Mouse (Mus musculus) myocyte (in vitro differentiated cells): ENCODE measurements around the gene Nsun2. TPM values are rescaled to one million over a fixed set of nuclear protein-coding genes. Genes with fewer than 3 reads are reported as not detected.
A peak's percentile ranks its signal among the peaks of the same experiment; 100 is the strongest.

ENCODE experiments used
- H3K27me3 ChIP-seq: one replicate; pipeline ENCODE4 v1.6.1; 2011; ENCODE audit not compliant: control insufficient read depth, insufficient read depth, insufficient read length
- H3K36me3 ChIP-seq: one replicate; pipeline ENCODE4 v1.6.1; 2011; ENCODE audit not compliant: control insufficient read depth, insufficient read depth
- H3K4me2 ChIP-seq: one replicate; pipeline ENCODE4 v1.6.1; 2011; ENCODE audit warnings: low read depth, control low read depth
- H3K4me3 ChIP-seq: one replicate; pipeline ENCODE4 v1.5.1; 2011; ENCODE audit warnings: mild to moderate bottlenecking, control low read depth, moderate library complexity
- H3K79me2 ChIP-seq: one replicate; pipeline ENCODE4 v1.6.1; 2011; ENCODE audit not compliant: control insufficient read depth, insufficient read depth
- H3ac ChIP-seq: one replicate; pipeline ENCODE4 v1.6.1; 2011; ENCODE audit not compliant: control insufficient read depth, insufficient read length
- CEBPB ChIP-seq: IDR thresholded peaks from 2 replicates; pipeline ENCODE4 v1.6.1; 2011; ENCODE audit warnings: mild to moderate bottlenecking, moderate library complexity; ENCODE audit not compliant: poor library complexity, insufficient read depth, severe bottlenecking
- E2F4 ChIP-seq: IDR thresholded peaks from one replicate; pipeline ENCODE4 v1.6.1; 2011; ENCODE audit warnings: mild to moderate bottlenecking, control low read depth, moderate library complexity; ENCODE audit not compliant: insufficient read depth
- MAX ChIP-seq: IDR thresholded peaks from one replicate; pipeline ENCODE4 v1.6.1; 2011; ENCODE audit warnings: low read depth, mild to moderate bottlenecking, control low read depth
- MYOD1 ChIP-seq, 3 experiments: IDR thresholded peaks; one replicate each; pipeline ENCODE4 v1.6.1; 2011; ENCODE audit warnings: control low read depth in 2 of 3, low read depth in 2 of 3, mild to moderate bottlenecking in 2 of 3, moderate library complexity in 1 of 3; ENCODE audit not compliant: insufficient read length in 2 of 3, control insufficient read depth in 1 of 3
- MYOG ChIP-seq, 3 experiments: IDR thresholded peaks; one replicate each; pipeline ENCODE4 v1.6.1; 2011; ENCODE audit warnings: control low read depth in 2 of 3, low read depth in 2 of 3, mild to moderate bottlenecking in 2 of 3; ENCODE audit not compliant: insufficient read length in 2 of 3, control insufficient read depth in 1 of 3, insufficient read depth in 1 of 3
- POLR2A ChIP-seq: IDR thresholded peaks from one replicate; pipeline ENCODE4 v1.6.1; 2011; ENCODE audit warnings: low read depth, mild to moderate bottlenecking, control low read depth, moderate library complexity; ENCODE audit not compliant: insufficient read length
- POLR2AphosphoS2 ChIP-seq: IDR thresholded peaks from one replicate; pipeline ENCODE4 v1.6.1; 2011; ENCODE audit warnings: low read depth, control low read depth; ENCODE audit not compliant: insufficient read length
- REST ChIP-seq: IDR thresholded peaks from one replicate; pipeline ENCODE4 v1.6.1; 2011; ENCODE audit warnings: mild to moderate bottlenecking, control low read depth, moderate library complexity; ENCODE audit not compliant: insufficient read depth, insufficient read length
- SRF ChIP-seq: IDR thresholded peaks from one replicate; pipeline ENCODE4 v1.6.1; 2011; ENCODE audit warnings: low read depth; ENCODE audit not compliant: control insufficient read depth, insufficient read length
- TCF12 ChIP-seq: IDR thresholded peaks from one replicate; pipeline ENCODE4 v1.6.1; 2011; ENCODE audit warnings: mild to moderate bottlenecking, control low read depth; ENCODE audit not compliant: poor library complexity, insufficient read depth, severe bottlenecking
- TCF3 ChIP-seq: IDR thresholded peaks from one replicate; pipeline ENCODE4 v1.6.1; 2011; ENCODE audit warnings: low read depth, control low read depth; ENCODE audit not compliant: insufficient read length
- USF1 ChIP-seq: IDR thresholded peaks from one replicate; pipeline ENCODE4 v1.6.1; 2011; ENCODE audit warnings: low read depth, mild to moderate bottlenecking, control low read depth, moderate library complexity
- polyA plus RNA-seq: library from polyadenylated mRNA; unstranded; fragments of >200 nt; fragmentation: generic; extraction: Trizol; gene quantifications from one replicate; pipeline ENCODE4 v1.2.1, GENCODE M21; 2012; ENCODE audit warnings: missing spikeins

Gene Nsun2
- polyA plus RNA-seq, 1 experiment, result 60.4 TPM

DNA sequence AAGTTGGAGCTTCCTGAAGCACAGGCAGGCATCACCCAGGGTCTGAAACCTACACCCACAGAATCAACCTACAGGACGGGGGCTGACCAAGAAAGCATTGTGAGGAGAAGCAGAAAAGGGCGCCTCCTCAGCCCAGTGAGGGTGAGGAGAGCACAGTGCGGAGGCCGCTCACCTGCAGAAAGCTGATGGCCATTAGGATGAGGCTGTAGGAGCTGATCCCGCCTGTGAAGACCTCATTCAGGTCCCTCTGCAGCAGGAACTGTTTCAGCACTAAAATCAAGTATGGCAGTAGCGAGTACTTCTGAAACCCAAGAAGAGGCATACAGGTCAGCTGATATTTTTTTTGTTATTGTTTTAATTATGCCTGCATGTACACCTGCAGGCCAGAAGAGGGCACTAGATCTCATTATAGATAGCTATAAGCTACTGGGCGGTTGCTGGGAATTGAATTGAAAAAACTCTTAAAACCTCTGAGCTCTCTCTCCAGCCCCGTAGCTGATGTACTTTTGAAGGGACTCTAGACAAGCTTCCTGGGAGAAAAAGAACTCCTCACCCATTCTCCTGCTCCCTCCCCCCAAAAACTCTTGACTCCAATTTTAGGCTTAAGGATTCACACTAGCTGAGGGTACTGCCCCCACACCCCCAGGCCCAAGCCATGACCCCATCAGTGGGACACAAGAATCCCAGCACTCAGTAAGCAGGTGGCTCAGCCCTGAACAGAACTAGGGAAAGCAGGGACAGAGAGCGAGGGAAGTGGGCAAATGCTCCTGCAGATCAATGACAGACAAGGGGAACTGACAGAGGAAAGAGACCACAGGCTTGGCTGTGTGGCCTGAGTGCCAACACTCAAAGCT lies 23.9 kb upstream of the Nsun2 start:
- Histone ChIP-seq H3K27me3 (no peaks in the 10 kb centered on the region), H3K36me3 (peaks cover 11% of the 10 kb centered on the region), H3K4me3 (no peak overlapping the region), H3K79me2 (no peaks in the 10 kb centered on the region), H3K4me2 (no peak overlapping the region), H3ac (no peak overlapping the region)
- TF ChIP-seq MAX (no peak), USF1 (peak; percentile 32)

- TF ChIP-seq MYOG (IDR thresholded peaks at IDR 0.05; ENCODE audit: control insufficient read depth in 1 of 3, insufficient read depth in 1 of 3, insufficient read length in 2 of 3, low read depth in 2 of 3), result no peak
- TF ChIP-seq E2F4, result no peak
- no peak for TF ChIP-seq POLR2A
- no peak for TF ChIP-seq CEBPB
- TF ChIP-seq POLR2AphosphoS2, result no peak
- TF ChIP-seq SRF, result no peak
- TF ChIP-seq REST, result no peak
- no peak for TF ChIP-seq MAX
- TF ChIP-seq TCF3, result no peak
- no peak for TF ChIP-seq USF1
- no peak for TF ChIP-seq TCF12
- no peak for TF ChIP-seq MYOD1 (IDR thresholded peaks at IDR 0.05; ENCODE audit: control insufficient read depth in 1 of 3, insufficient read length in 2 of 3, low read depth in 2 of 3)
- Histone ChIP-seq H3K79me2 (peaks cover 40% of the 10 kb centered on the region), H3K36me3 (no peaks in the 10 kb centered on the region)
Measured at GRCm38 (mm10) chr13:69515091-69515490, 18.5 kb upstream of the Nsun2 start.

DNA sequence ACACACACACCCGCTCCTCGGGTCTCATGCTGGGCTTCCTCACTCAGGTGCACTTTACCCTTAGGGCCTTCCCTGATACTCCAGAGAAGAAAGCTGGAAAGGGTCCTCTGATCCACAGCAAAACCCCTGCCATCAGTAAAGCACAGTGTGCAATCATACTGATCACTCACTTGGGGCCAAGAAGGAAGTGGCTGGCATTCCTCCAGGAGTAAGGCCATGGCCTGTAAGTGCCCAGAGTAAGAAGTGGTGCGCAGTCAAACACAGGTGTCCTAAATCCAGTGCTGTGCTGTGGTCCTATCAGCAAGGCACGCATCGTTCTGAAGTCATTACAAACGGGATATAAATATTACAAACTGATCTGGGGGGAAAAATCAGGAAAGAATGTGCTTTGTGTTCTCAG lies 16.1 kb upstream of the Nsun2 start:
- Histone ChIP-seq H3K27me3 (no peaks in the 10 kb centered on the region), H3K4me2 (no peak overlapping the region), H3K79me2 (peaks cover 64% of the 10 kb centered on the region), H3ac (no peak overlapping the region), H3K4me3 (no peak overlapping the region), H3K36me3 (no peaks in the 10 kb centered on the region)
- no peak for TF ChIP-seq TCF12
- no peak for TF ChIP-seq REST
- TF ChIP-seq MAX, result no peak
- no peak for TF ChIP-seq SRF
- TF ChIP-seq POLR2A, result no peak
- TF ChIP-seq CEBPB, result no peak
- no peak for TF ChIP-seq E2F4
- TF ChIP-seq MYOD1 (IDR thresholded peaks at IDR 0.05; ENCODE audit: control insufficient read depth in 1 of 3, insufficient read length in 2 of 3, low read depth in 2 of 3), result no peak
- TF ChIP-seq USF1, result no peak

More at GRCm38 (mm10) chr13:69515091-69515490, 18.5 kb upstream of the Nsun2 start:
- no peak overlapping the region for H3K4me2 ChIP-seq
- no peaks in the 10 kb centered on the region for H3K27me3 ChIP-seq
- no peak overlapping the region for H3K4me3 ChIP-seq
- no peak overlapping the region for H3ac ChIP-seq

DNA sequence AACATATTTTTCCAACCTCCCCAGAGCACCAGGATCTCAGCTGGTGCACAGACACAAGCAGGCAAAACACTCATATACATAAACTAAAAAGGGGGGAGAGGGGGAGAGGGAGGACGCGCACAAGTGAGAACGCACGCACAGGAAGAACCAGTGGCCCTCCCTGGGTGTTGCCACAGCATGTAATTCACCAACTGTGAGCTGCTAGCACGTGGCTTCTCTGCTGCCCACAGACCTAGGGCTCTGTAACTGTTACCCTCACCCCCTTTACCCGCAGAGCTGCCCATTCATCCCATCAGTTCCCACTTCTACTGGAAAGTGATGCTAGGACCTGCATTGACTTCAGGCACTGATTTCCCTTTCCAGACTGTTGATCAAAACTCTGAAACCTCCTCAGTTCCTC lies 14.4 kb upstream of the Nsun2 start:
- H3K79me2 ChIP-seq, result peaks cover 81% of the 10 kb centered on the region
- no peak overlapping the region for H3K4me2 ChIP-seq
- H3K27me3 ChIP-seq, result no peaks in the 10 kb centered on the region
- H3K4me3 ChIP-seq, result no peak overlapping the region
- H3K36me3 ChIP-seq, result no peaks in the 10 kb centered on the region
- no peak overlapping the region for H3ac ChIP-seq
- TF ChIP-seq E2F4, result no peak

DNA sequence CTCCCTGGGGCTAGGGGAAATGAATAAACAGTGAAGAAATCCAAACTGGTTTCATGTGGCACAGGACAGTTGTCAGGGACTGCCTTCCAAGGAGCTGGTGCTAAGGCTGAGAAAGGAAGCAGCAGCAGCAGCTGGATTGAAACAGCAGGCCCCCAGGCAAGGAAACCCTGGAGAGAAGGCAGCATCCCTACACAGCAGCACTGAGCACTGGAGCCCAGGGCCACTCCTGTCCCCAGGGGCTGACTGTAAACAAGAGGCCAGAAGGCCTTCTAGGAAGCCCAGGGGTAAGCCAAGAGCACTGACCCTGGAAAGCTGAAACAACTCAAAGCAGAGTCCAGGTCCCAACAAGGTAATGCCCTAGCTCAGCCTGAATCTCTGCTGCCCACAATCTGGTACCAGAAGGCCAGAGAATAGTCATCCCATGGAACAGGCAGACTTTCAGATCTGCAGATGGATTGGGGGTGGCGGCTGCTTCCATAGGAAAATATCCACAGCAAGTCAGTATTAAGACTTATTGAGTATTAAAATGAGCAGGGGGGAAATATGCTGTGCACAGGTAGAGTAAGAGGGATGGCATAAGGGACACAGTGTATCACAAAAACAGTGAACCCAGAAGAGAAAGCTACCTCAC lies 11.3 kb upstream of the Nsun2 start:
- Histone ChIP-seq H3K79me2 (peaks cover 100% of the 10 kb centered on the region), H3K4me3 (no peak overlapping the region), H3K27me3 (no peaks in the 10 kb centered on the region), H3K4me2 (no peak overlapping the region), H3ac (no peak overlapping the region), H3K36me3 (no peaks in the 10 kb centered on the region)
- no peak for TF ChIP-seq POLR2A
